Mouse (Mus musculus) stomach, postnatal 0 days (tissue): ENCODE results near the gene Gm11639. TPM values are rescaled to one million over a fixed set of nuclear protein-coding genes. Genes with fewer than 3 reads are reported as not detected.
"Not testable (repeated sequence)": the region's sequence is repeated elsewhere in the genome, so short reads cannot be mapped to it uniquely, and the experiment has no call there.

Experiments
- ATAC-seq: fragments of 200-750 bp; cut with Nextera tagmentation; 2 replicates; pipeline ENCODE4 v1.8.0; 2017; ENCODE audit not compliant: low FRiP score, low TSS enrichment
- DNase-seq: peaks from one replicate; pipeline ENCODE4 v3.0.0-alpha.2; 2016; ENCODE audit warnings: low spot score
- H3K27ac ChIP-seq: fragments of 300-500 bp; sonication (generic); replicated peaks from 2 replicates; pipeline ENCODE4 v1.5.1; 2014; ENCODE audit warnings: mild to moderate bottlenecking, control low read depth
- H3K27me3 ChIP-seq: fragments of 300-500 bp; sonication (generic); 2 replicates; pipeline ENCODE4 v1.6.1; 2014; ENCODE audit warnings: low read length; ENCODE audit not compliant: control insufficient read depth, insufficient read depth
- H3K36me3 ChIP-seq: fragments of 300-500 bp; sonication (generic); 2 replicates; pipeline ENCODE4 v1.6.1; 2014; ENCODE audit warnings: low read length, mixed read lengths; ENCODE audit not compliant: control insufficient read depth, insufficient read depth
- H3K4me1 ChIP-seq: fragments of 300-500 bp; sonication (generic); replicated peaks from 2 replicates; pipeline ENCODE4 v1.6.1; 2014; ENCODE audit warnings: antibody characterized with exemption; ENCODE audit not compliant: control insufficient read depth, insufficient read depth
- H3K4me2 ChIP-seq: fragments of 300-500 bp; sonication (generic); replicated peaks from 2 replicates; pipeline ENCODE4 v1.6.1; 2014; ENCODE audit warnings: low read depth, mild to moderate bottlenecking, control low read depth, moderate library complexity
- H3K4me3 ChIP-seq: fragments of 300-500 bp; sonication (generic); 2 replicates; pipeline ENCODE4 v1.5.1; 2014; ENCODE audit warnings: low read depth, low read length, control low read depth
- H3K9ac ChIP-seq: fragments of 300-500 bp; sonication (generic); 2 replicates; pipeline ENCODE4 v1.6.1; 2014; ENCODE audit warnings: mild to moderate bottlenecking, low read length, control low read depth, mixed read lengths
- H3K9me3 ChIP-seq: fragments of 300-500 bp; sonication (generic); 2 replicates; pipeline ENCODE4 v1.6.1; 2016; ENCODE audit warnings: low read length; ENCODE audit not compliant: control insufficient read depth
- CTCF ChIP-seq: IDR thresholded peaks from 2 replicates; pipeline ENCODE4 v1.5.1; 2016; ENCODE audit warnings: antibody characterized with exemption, low read depth, mild to moderate bottlenecking, moderate library complexity
- EP300 ChIP-seq: optimal IDR thresholded peaks from 2 replicates; pipeline ENCODE3; 2016; ENCODE audit warnings: antibody characterized with exemption
- WGBS: fragments of 180-500 bp; shearing (Covaris S2); extraction: QIAGEN DNeasy Blood & Tissue Kit; methylation state at CpG from one replicate; pipeline ENCODE4 v1.1.7; 2014; 5-methylcytosine and 5-hydroxymethylcytosine counted together
- polyA plus RNA-seq: library from polyadenylated mRNA; unstranded; fragments of >200 nt; fragmentation: Nextera tagmentation; extraction: Ambion mirVana; gene quantifications from 2 replicates; pipeline ENCODE4 v1.2.1, GENCODE M21; 2015

Gene Gm11639
- polyA plus RNA-seq, 1 experiment from 2014 or later: 0.01 TPM

DNA sequence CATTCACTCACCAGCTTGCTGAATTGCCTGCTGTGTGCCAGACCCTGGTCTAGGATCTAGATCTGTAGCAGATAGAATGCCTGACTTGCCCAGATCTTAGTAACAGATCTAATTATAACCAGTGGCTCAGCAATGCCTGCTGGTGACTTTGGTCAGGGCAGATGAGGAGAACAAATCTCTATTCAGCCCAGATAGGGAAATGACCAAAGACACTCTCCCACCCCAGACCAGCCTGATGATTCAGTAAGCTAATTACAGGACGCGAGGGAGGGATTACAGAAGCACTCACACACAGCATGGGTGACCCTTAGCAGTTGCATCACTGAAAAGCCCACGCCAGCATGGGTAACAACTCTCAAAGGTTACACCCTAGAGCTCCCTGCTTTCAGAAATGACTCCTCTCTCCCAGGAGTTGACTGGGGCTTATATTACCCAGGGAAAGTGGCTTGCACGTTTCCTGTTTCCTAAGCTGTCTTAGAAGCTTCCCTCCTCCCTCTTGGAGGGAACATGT, 435.1 kb downstream of the Gm11639 start:
- 25% methylated on average over 4 of the region's 4 CpGs for WGBS
- Histone ChIP-seq H3K4me1 (no peaks in the 10 kb centered on the region), H3K36me3 (no peaks in the 10 kb centered on the region), H3K27ac (no peak overlapping the region), H3K9me3 (no peaks in the 10 kb centered on the region), H3K27me3 (no peaks in the 10 kb centered on the region), H3K9ac (no peak overlapping the region), H3K4me2 (no peak overlapping the region), H3K4me3 (no peak overlapping the region)
- ATAC-seq (no peak), DNase-seq (no peak)
- TF ChIP-seq EP300: no peak

DNA sequence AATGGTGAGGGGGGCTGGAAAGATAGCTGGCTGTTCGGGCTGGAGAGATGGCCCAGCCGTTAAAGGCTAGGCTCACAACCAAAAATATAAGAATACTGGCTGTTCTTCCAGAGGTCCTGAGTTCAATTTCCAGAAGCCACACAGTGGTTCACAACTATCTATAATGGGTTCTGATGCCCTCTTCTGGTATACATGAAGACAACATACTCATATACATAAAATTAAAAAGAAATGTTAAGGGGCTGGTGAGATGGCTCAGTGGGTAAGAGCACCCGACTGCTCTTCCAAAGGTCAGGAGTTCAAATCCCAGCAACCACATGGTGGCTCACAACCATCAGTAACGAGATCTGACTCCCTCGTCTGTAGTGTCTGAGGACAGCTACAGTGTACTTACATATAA, 436.3 kb downstream of the Gm11639 start:
- H3K9me3 ChIP-seq, H3K4me2 ChIP-seq, H3K27me3 ChIP-seq, H3K27ac ChIP-seq, ATAC-seq, H3K36me3 ChIP-seq, H3K9ac ChIP-seq, H3K4me1 ChIP-seq, DNase-seq, H3K4me3 ChIP-seq: not testable (repeated sequence)
- peak; percentile 22; the same call in 1 of the 2 replicates for TF ChIP-seq CTCF
- WGBS: 72% methylated on average over 5 of the region's 5 CpGs

GRCm38 (mm10) chr11:105123986-105124385, 438.5 kb downstream of the Gm11639 start:
- Histone ChIP-seq H3K9ac (no peak overlapping the region), H3K4me1 (0 out of 2 replicates have a peak, but pooled peaks cover 4% of the 10 kb centered on the region), H3K27ac (no peak overlapping the region), H3K4me3 (no peak overlapping the region), H3K36me3 (no peaks in the 10 kb centered on the region), H3K27me3 (no peaks in the 10 kb centered on the region), H3K4me2 (no peak overlapping the region), H3K9me3 (no peaks in the 10 kb centered on the region)
- WGBS: 3% methylated on average over 9 of the region's 9 CpGs
- peak; percentile 41 for DNase-seq
- TF ChIP-seq EP300 (no peak), CTCF (peak; percentile 80)
- no peak for ATAC-seq

DNA sequence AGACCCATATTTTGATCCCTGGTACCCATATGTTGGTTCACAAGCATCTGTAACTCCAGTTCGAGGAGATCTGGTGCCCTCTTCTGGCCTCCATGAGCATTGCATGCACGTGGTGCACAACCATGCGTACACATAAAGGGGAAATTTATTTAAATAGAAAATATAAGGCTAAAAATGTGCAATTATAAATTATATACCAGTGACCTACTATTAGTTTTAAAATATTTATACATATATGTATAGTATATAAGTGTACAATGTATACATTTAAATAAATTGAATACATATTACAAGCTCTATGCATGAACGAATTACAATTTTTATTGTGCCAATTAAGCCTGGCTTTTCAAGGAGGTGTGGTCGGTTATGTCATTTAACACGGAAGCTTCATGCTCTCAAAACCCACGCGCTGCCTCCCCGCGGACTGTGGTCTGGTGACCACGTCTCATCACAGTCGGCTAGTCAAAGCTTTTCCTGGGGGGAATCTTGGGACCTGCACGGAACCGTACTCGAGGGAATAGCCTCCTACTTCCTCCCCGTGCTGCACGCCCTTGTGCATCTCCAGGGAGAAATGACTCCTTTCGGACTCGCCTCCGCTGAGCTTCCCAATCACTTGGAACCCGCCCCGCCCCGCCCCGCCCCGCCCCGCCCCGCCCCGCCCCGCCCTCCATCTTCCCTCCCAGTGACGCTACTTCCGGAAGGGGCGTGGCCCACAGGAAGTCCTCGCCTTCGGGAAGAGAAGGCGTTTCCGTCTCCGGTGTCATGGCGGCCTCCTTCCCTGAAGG, 440.4 kb downstream of the Gm11639 start, which contains the start of gene Mettl2:
Gene Mettl2 (plus strand): TSS at position 691 of the 785 bp plus-strand sequence.
- ATAC-seq (peak; percentile 94), DNase-seq (peak; percentile 89)
- Histone ChIP-seq H3K4me2 (peak within 1 kb of the TSS; percentile 89), H3K4me1 (0 out of 2 replicates have a peak, but pooled peaks cover 4% of the 10 kb centered on the region), H3K27ac (peak within 1 kb of the TSS; percentile 69), H3K4me3 (peak within 1 kb of the TSS; percentile 98), H3K36me3 (no peaks in the 10 kb centered on the region), H3K9me3 (no peaks in the 10 kb centered on the region), H3K9ac (peak within 1 kb of the TSS; percentile 79), H3K27me3 (no peaks in the 10 kb centered on the region)
- 2% methylated on average over 22 of the region's 38 CpGs for WGBS
- TF ChIP-seq EP300 (no peak), CTCF (peak; percentile 81)

GRCm38 (mm10) chr11:105126520-105127029, 441.1 kb downstream of the Gm11639 start:
- Histone ChIP-seq H3K36me3 (no peaks in the 10 kb centered on the region), H3K4me1 (0 out of 2 replicates have a peak, but pooled peaks cover 4% of the 10 kb centered on the region), H3K27me3 (no peaks in the 10 kb centered on the region), H3K4me2 (peak overlapping the region; percentile 89), H3K27ac (no peak overlapping the region), H3K9me3 (no peaks in the 10 kb centered on the region), H3K4me3 (peak overlapping the region; percentile 98), H3K9ac (peak overlapping the region; percentile 79)
- TF ChIP-seq CTCF (no peak), EP300 (no peak)
- under 1% methylated on average over 41 of the region's 49 CpGs for WGBS
- ATAC-seq: peak; percentile 19; the same call in 1 of the 2 replicates
- DNase-seq: no peak

DNA sequence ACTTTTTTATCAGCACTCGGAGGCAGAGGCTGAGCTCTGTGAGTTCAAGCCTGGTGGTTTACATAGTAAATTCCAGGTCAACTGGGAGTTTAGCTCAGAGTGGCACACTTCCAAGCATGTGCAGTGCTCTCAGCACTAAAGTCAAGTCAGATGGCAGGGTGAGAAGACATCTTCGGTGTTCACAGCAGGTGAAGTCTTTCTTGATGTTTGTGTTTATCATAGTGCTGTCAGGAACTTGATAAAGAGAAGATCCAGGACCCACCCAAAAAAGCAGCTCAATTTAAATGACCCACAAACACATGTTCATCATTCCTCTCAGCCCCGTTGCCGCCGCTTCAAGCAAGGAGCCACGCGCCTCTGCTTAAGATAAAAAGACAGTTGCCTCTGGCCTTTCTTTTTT, 450.2 kb downstream of the Gm11639 start:
- H3K27ac ChIP-seq: no peak overlapping the region
- 77% methylated on average over 7 of the region's 7 CpGs for WGBS

DNA sequence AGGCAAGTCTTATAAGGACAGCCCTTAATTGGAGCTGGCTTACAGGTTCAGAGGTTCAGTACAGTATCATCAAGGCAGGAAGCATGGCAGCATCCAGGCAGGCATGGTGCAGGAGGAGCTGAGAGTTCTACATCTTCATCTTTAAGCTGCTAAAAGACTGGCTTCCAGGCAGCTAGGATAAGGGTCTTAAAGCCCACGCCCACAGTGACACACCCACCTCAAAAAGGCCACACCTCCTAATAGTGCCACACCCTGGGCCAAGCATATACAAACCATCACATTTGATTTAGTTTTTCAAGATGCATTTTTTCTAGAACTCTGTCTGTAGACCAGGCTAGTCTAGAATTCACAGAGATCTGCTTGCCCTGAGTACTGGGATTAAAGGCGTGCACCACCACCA, 451.7 kb downstream of the Gm11639 start:
- ATAC-seq, H3K27ac ChIP-seq, H3K27me3 ChIP-seq, H3K4me2 ChIP-seq, H3K4me3 ChIP-seq, H3K4me1 ChIP-seq, H3K9ac ChIP-seq, H3K9me3 ChIP-seq, DNase-seq: not testable (repeated sequence)
- H3K36me3 ChIP-seq: peaks cover 27% of the 10 kb centered on the region
- 83% methylated on average over 2 of the region's 2 CpGs for WGBS

More for the DNA sequence above, 450.2 kb downstream of the Gm11639 start:
- Histone ChIP-seq H3K4me3 (no peak overlapping the region), H3K36me3 (peaks cover 27% of the 10 kb centered on the region), H3K4me2 (no peak overlapping the region), H3K27me3 (no peaks in the 10 kb centered on the region), H3K4me1 (no peaks in the 10 kb centered on the region), H3K9me3 (no peaks in the 10 kb centered on the region), H3K9ac (no peak overlapping the region)
- no peak for TF ChIP-seq CTCF
- TF ChIP-seq EP300: no peak
- no peak for ATAC-seq
- no peak for DNase-seq

DNA sequence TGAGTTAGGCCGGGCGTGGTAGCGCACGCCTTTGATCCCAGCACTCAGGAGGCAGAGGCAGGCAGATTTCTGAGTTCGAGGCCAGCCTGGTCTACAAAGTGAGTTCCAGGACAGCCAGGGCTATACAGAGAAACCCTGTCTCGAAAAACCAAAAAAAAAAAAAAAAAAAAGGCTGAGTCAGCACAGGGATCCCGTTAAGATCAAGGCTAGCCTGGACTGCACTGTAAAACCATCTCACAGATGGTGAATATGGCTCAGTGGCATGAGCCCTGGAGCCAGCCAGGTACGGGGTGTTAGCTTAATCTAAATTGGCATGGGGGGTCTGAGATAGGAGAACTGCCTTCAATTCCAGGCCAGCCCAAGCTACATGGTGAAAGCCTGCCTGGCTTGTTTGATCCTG, 455.0 kb downstream of the Gm11639 start:
- not testable (repeated sequence) for H3K4me3 ChIP-seq, DNase-seq, H3K9me3 ChIP-seq, ATAC-seq, H3K27ac ChIP-seq, H3K9ac ChIP-seq, H3K4me2 ChIP-seq, H3K4me1 ChIP-seq, H3K27me3 ChIP-seq
- 96% methylated on average over 6 of the region's 8 CpGs for whole genome bisulfite sequencing
- peaks cover 13% of the 10 kb centered on the region for H3K36me3 ChIP-seq
